Mouse (Mus musculus): ENCODE measurements at regions not wholly inside any gene's neighbourhood (a gene's known extent, or its start where the extent isn't known, plus 50 kb on each side); places are given as distances from the start of the nearest gene placed in this dataset.

DNA sequence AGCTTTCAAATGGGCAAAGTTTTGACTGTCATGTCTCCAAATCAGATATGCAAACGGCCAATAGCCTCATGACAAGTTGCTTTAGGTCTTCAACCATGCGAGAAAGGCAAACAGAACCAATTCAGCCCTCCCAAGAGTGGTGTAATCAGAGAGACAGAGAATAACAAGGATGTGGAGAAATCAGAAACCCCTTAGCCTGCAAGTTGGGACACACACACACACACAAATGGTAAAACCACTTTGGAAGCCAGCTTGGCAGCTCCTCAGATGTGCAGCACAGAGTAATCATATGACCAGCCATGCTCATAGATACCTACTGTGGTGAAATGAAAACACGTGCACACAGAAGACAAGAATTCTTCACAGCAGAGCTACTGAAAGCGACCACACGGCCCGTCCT is 66.5 kb upstream of the Irx6 start:
- no peak for TF ChIP-seq GATA1 (IDR thresholded peaks at IDR 0.05; ENCODE audit: borderline replicate concordance, low read length)
- no peak for TF ChIP-seq FLI1 (IDR thresholded peaks at IDR 0.05; ENCODE audit: low read length)

Measured in megakaryocyte, embryonic 14.5 days (primary cell).